Mouse (Mus musculus) spleen, postnatal 36 days (tissue): ENCODE results near the gene Fcrl6.

ENCODE experiments used
- DNase-seq, 2 experiments: peaks; one replicate each; pipeline ENCODE4 v3.0.0; 2022; ENCODE audit warnings: low spot score in 2 of 2, mixed read lengths in 1 of 2

The Fcrl6 gene

DNA sequence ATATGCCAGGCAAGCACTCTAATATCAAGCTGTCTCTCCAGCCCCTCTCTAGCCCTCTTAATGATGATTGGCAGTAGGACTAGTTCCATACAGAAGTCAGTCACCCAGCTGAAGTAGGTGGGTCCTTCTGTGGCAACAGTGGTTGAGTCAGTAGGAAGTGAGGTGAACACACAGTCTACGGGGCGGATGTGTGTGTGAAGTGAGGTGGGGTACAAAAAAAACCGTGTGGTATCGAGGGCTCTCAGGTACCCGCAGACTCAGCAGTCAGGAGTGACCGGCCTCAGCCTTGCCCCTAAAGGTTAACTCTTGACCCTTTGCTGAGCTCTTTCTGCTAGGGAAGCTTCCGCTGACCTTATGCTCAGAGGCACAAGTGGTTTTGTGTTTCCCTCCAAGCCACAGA is 53.9 kb downstream of the Fcrl6 start:
- DNase-seq = peak; percentile 64 to 66
